Mouse (Mus musculus): ENCODE results near the gene Ddo.

DNA sequence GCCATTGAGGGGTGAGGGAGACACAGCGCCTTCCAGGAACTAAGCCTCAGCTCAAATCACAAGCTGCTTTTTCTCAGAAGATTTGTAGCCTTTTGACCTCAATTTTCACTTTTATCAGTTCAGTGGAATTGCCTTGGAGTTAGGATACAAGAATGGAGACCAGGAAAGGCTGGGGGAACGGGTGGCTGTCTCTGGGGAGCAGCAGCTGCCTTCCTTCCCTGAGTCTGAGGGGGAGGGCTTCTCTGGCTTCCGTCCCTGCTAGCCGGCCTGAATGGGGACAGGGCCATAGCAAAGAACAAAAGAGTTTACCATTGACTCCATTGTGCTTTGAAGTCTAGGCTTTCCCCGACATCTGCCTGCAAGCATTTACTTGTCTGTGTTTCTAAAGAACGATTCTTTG is 94.5 kb downstream of the Ddo start:
- TF ChIP-seq GATA1 (IDR thresholded peaks at IDR 0.05; ENCODE audit: borderline replicate concordance, low read length) (no peak), TAL1 (conservative IDR thresholded peaks at IDR 0.05; ENCODE audit: low read depth, low read length) (no peak), CTCF (IDR thresholded peaks at IDR 0.05; ENCODE audit: low read depth, low read length) (no peak), POLR2AphosphoS5 (IDR thresholded peaks at IDR 0.05; ENCODE audit: insufficient replicate concordance, low read depth, low read length) (no peak)

Data from G1E (cell line).